ENCODE assay signal across 8 mouse cellular contexts in the genomic region with DNA sequence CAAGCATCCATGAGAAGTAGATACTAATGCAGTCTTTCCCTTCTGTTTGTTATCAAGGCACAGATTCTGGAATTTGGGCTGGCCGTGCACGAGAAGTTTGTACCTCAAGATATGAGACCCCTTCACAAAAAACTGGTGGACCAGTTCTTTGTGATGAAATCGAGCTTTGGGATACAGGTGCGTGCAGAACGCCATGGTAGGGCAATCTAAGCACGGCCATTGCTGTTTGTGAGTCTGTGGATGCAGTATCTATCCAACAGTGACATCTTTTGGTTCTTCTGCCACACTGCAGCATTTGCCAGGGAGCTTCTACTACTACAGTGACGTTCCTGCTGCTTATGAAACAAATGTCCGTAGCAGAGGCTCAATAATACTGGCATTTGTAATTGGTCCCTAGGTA.
DNase-seq lines count a peak whose midpoint lies in the region; ATAC-seq and TF ChIP-seq lines count a peak whose summit lies in the region.

No protein-coding gene starts in this region.

- no peak overlapping the region for H3K27ac ChIP-seq in gastrocnemius, adult 2 months
- H3K27ac ChIP-seq in thymus, adult 2 months (ENCODE audit: control insufficient read depth, insufficient read depth, low read length), result no peak overlapping the region
- no peak overlapping the region for H3K27ac ChIP-seq in embryonic facial prominence, embryonic 14.5 days (replicated peaks; ENCODE audit: low read depth, low read length)

- H3K4me1 ChIP-seq in thymus, adult 2 months (replicated peaks; ENCODE audit: control insufficient read depth, insufficient read depth, low read length), result no peaks in the 10 kb centered on the region
- H3K4me1 ChIP-seq in embryonic facial prominence, embryonic 14.5 days (ENCODE audit: control insufficient read depth, insufficient read depth, low read length), result no peaks in the 10 kb centered on the region

- TF ChIP-seq POLR2A in thymus, adult 2 months (IDR thresholded peaks at IDR 0.05; ENCODE audit: control insufficient read depth, extremely low read depth, insufficient read depth, low read length, poor library complexity), result no peak

- H3K9me3 ChIP-seq in embryonic facial prominence, embryonic 14.5 days (ENCODE audit: control insufficient read depth, low read length), result no peaks in the 10 kb centered on the region

- intact Hi-C loops in gastrocnemius, adult 2 months (cut with DNase I), result no loop called here
- intact Hi-C loops in gastrocnemius, postnatal 14 days (cut with DNase I; ENCODE audit: low total_unique reads), result no loop called here
- intact Hi-C loops in left cerebral cortex, postnatal 4 days (cut with DNase I), result loop anchor here (5.0 kb wide), 1 partner anchor 575 kb away; no protein-coding TSS in a partner anchor

- H3K9ac ChIP-seq in embryonic facial prominence, embryonic 14.5 days (ENCODE audit: low read depth, low read length), result no peak overlapping the region

- 71% methylated on average over 8 of the region's 8 CpGs for WGBS in thymus, adult 2 months
- WGBS in embryonic facial prominence, embryonic 14.5 days, result 76% methylated on average over 8 of the region's 8 CpGs

- DNase-seq in gastrocnemius, adult 2 months, result peak; percentile 19
- no peak for DNase-seq in gastrocnemius, postnatal 14 days
- peak; percentile 11 for DNase-seq in thymus, adult 2 months
- no peak for DNase-seq in thymus, postnatal 10 days (ENCODE audit: low spot score in 2 of 2)
- DNase-seq in embryonic facial prominence, embryonic 14.5 days (ENCODE audit: low spot score), result peak; percentile 32
- peak; percentile 21 for DNase-seq in left cerebral cortex, postnatal 4 days
- DNase-seq in c-Kit-positive CD71-positive TER-119-positive erythroid progenitor cells, embryonic 14.5 days (ENCODE audit: low spot score), result no peak

- no peaks in the 10 kb centered on the region for H3K36me3 ChIP-seq in thymus, adult 2 months (ENCODE audit: control insufficient read depth, insufficient read depth, low read length)
- H3K36me3 ChIP-seq in embryonic facial prominence, embryonic 14.5 days (ENCODE audit: control insufficient read depth, insufficient read depth, low read length), result 0 out of 2 replicates have a peak, but pooled peaks cover 7% of the 10 kb centered on the region

- H3K4me2 ChIP-seq in embryonic facial prominence, embryonic 14.5 days (ENCODE audit: low read depth, low read length), result no peak overlapping the region

- no peak for ATAC-seq in embryonic facial prominence, embryonic 14.5 days (ENCODE audit: low read depth)
- no peak for ATAC-seq in activated CD4-positive, CD25-positive, alpha-beta regulatory T cell, adult 4 months

- H3K27me3 ChIP-seq in thymus, adult 2 months (ENCODE audit: control insufficient read depth, insufficient read depth, low read length), result no peaks in the 10 kb centered on the region
- no peaks in the 10 kb centered on the region for H3K27me3 ChIP-seq in embryonic facial prominence, embryonic 14.5 days (replicated peaks; ENCODE audit: control insufficient read depth, insufficient read depth, low read length)

- H3K4me3 ChIP-seq in gastrocnemius, adult 2 months, result no peak overlapping the region
- H3K4me3 ChIP-seq in thymus, adult 2 months (ENCODE audit: control insufficient read depth, insufficient read depth, low read length), result no peak overlapping the region
- H3K4me3 ChIP-seq in embryonic facial prominence, embryonic 14.5 days (ENCODE audit: low read depth, low read length), result no peak overlapping the region

- peak; percentile 58 for TF ChIP-seq CTCF in gastrocnemius, adult 2 months (IDR thresholded peaks at IDR 0.05)
- no peak for TF ChIP-seq CTCF in thymus, adult 2 months (IDR thresholded peaks at IDR 0.05; ENCODE audit: borderline replicate concordance, control insufficient read depth, extremely low read depth, insufficient read depth, low read length, poor library complexity)

Comparison
In these comparisons a context has a peak if more than half of its experiments do, and no peak if none do; other contexts are left out.
1. DNase-seq: peak in gastrocnemius, adult 2 months (single experiment), thymus, adult 2 months (single experiment), embryonic facial prominence, embryonic 14.5 days (single experiment) and left cerebral cortex, postnatal 4 days (single experiment); none in gastrocnemius, postnatal 14 days (single experiment), thymus, postnatal 10 days (0 of 2) and c-Kit-positive CD71-positive TER-119-positive erythroid progenitor cells, embryonic 14.5 days (single experiment).